Mouse (Mus musculus): ENCODE measurements around the gene Flot1. TPM values are rescaled to one million over a fixed set of nuclear protein-coding genes. Genes with fewer than 3 reads are reported as not detected.

Gene Flot1
- total RNA-seq (2014; rRNA removed), result 90.4 and 103 TPM in 2 replicates
- polyA plus RNA-seq (2015; fragmentation: Nextera tagmentation; extraction: Ambion mirVana), result 104 and 113 TPM in 2 replicates

GRCm38 (mm10) chr17:35822964-35823937, at the start of gene Flot1:
Gene Flot1 (plus strand): TSS chr17:35823230.
- peak within 1 kb of the TSS; percentile 79 for H3K9ac ChIP-seq
- no peaks in the 10 kb centered on the region for H3K9me3 ChIP-seq (ENCODE audit: low read length)
- peak within 1 kb of the TSS; percentile 70 for H3K27ac ChIP-seq (ENCODE audit: low read depth, low read length)
- no peaks in the 10 kb centered on the region for H3K27me3 ChIP-seq (ENCODE audit: insufficient read depth, low read length)
- peak within 1 kb of the TSS; percentile 80 for H3K4me2 ChIP-seq (ENCODE audit: low read depth)
- H3K36me3 ChIP-seq (ENCODE audit: insufficient read depth), result peaks cover 14% of the 10 kb centered on the region
- peak; percentile 25; the same call in 1 of the 2 replicates for TF ChIP-seq CTCF (IDR thresholded peaks at IDR 0.05; ENCODE audit: low read depth)
- ATAC-seq (peak; percentile 89), DNase-seq (peak; percentile 85)
- H3K4me1 ChIP-seq (ENCODE audit: insufficient read depth), result peaks cover 14% of the 10 kb centered on the region
- peak within 1 kb of the TSS; percentile 72 for H3K4me3 ChIP-seq (ENCODE audit: low read depth, low read length)
- 4% methylated on average over 40 of the region's 47 CpGs for WGBS

GRCm38 (mm10) chr17:35776811-35777609, 46.0 kb upstream of the Flot1 start:
- H3K9me3 ChIP-seq (ENCODE audit: low read length), result no peaks in the 10 kb centered on the region
- H3K36me3 ChIP-seq (ENCODE audit: insufficient read depth), result no peaks in the 10 kb centered on the region
- no peak overlapping the region for H3K4me3 ChIP-seq (ENCODE audit: low read depth, low read length)
- no peak overlapping the region for H3K9ac ChIP-seq
- ATAC-seq, result peak; percentile 69
- peak; percentile 9; the same call in 1 of the 2 replicates for TF ChIP-seq CTCF (IDR thresholded peaks at IDR 0.05; ENCODE audit: low read depth)
- H3K4me2 ChIP-seq (ENCODE audit: low read depth), result peak overlapping the region; percentile 19; the same call in 1 of the 2 replicates
- H3K4me1 ChIP-seq (ENCODE audit: insufficient read depth), result no peaks in the 10 kb centered on the region
- no peaks in the 10 kb centered on the region for H3K27me3 ChIP-seq (ENCODE audit: insufficient read depth, low read length)
- WGBS, result 36% methylated on average over 13 of the region's 13 CpGs
- peak overlapping the region; percentile 48; the same call in 1 of the 2 replicates for H3K27ac ChIP-seq (ENCODE audit: low read depth, low read length)
- DNase-seq, result peak; percentile 77

GRCm38 (mm10) chr17:35778965-35779364, 44.1 kb upstream of the Flot1 start:
- no peak for ATAC-seq
- H3K36me3 ChIP-seq (ENCODE audit: insufficient read depth), result no peaks in the 10 kb centered on the region
- no peak overlapping the region for H3K4me3 ChIP-seq (ENCODE audit: low read depth, low read length)
- H3K4me2 ChIP-seq (ENCODE audit: low read depth), result no peak overlapping the region
- H3K4me1 ChIP-seq (ENCODE audit: insufficient read depth), result no peaks in the 10 kb centered on the region
- WGBS, result 71% methylated on average over 6 of the region's 6 CpGs
- no peak overlapping the region for H3K9ac ChIP-seq
- H3K9me3 ChIP-seq (ENCODE audit: low read length), result no peaks in the 10 kb centered on the region
- no peak for DNase-seq
- TF ChIP-seq CTCF (IDR thresholded peaks at IDR 0.05; ENCODE audit: low read depth), result no peak
- no peaks in the 10 kb centered on the region for H3K27me3 ChIP-seq (ENCODE audit: insufficient read depth, low read length)
- no peak overlapping the region for H3K27ac ChIP-seq (ENCODE audit: low read depth, low read length)

- Histone ChIP-seq H3K27ac (ENCODE audit: low read depth, low read length) (no peak overlapping the region), H3K9me3 (ENCODE audit: low read length) (no peaks in the 10 kb centered on the region), H3K9ac (no peak overlapping the region), H3K27me3 (ENCODE audit: insufficient read depth, low read length) (no peaks in the 10 kb centered on the region), H3K4me3 (ENCODE audit: low read depth, low read length) (no peak overlapping the region), H3K4me2 (ENCODE audit: low read depth) (no peak overlapping the region), H3K36me3 (ENCODE audit: insufficient read depth) (no peaks in the 10 kb centered on the region), H3K4me1 (ENCODE audit: insufficient read depth) (no peaks in the 10 kb centered on the region)
- no peak for TF ChIP-seq CTCF (IDR thresholded peaks at IDR 0.05; ENCODE audit: low read depth)
- WGBS, result 64% methylated on average over 10 of the region's 10 CpGs
- DNase-seq (no peak), ATAC-seq (no peak)
Observed at GRCm38 (mm10) chr17:35779466-35780205, 43.4 kb upstream of the Flot1 start.

- H3K27me3 ChIP-seq (ENCODE audit: insufficient read depth, low read length), result no peaks in the 10 kb centered on the region
- no peak overlapping the region for H3K27ac ChIP-seq (ENCODE audit: low read depth, low read length)
- no peak for TF ChIP-seq CTCF (IDR thresholded peaks at IDR 0.05; ENCODE audit: low read depth)
- H3K36me3 ChIP-seq (ENCODE audit: insufficient read depth), result no peaks in the 10 kb centered on the region
- H3K9ac ChIP-seq, result no peak overlapping the region
- H3K4me3 ChIP-seq (ENCODE audit: low read depth, low read length), result no peak overlapping the region
- no peaks in the 10 kb centered on the region for H3K9me3 ChIP-seq (ENCODE audit: low read length)
- no peak overlapping the region for H3K4me2 ChIP-seq (ENCODE audit: low read depth)
- H3K4me1 ChIP-seq (ENCODE audit: insufficient read depth), result no peaks in the 10 kb centered on the region
- ATAC-seq, result no peak
- 91% methylated on average over 7 of the region's 7 CpGs for WGBS
- DNase-seq, result no peak
Observed at GRCm38 (mm10) chr17:35780362-35780761, 42.7 kb upstream of the Flot1 start.

GRCm38 (mm10) chr17:35782398-35782797, 40.6 kb upstream of the Flot1 start:
- ATAC-seq, result no peak
- H3K36me3 ChIP-seq (ENCODE audit: insufficient read depth), result no peaks in the 10 kb centered on the region
- no peak overlapping the region for H3K4me3 ChIP-seq (ENCODE audit: low read depth, low read length)
- peak; percentile 6 for DNase-seq
- TF ChIP-seq CTCF (IDR thresholded peaks at IDR 0.05; ENCODE audit: low read depth), result 0 out of 2 replicates have a peak, but pooled peaks have one; percentile 23
- H3K9me3 ChIP-seq (ENCODE audit: low read length), result no peaks in the 10 kb centered on the region
- no peak overlapping the region for H3K9ac ChIP-seq
- no peaks in the 10 kb centered on the region for H3K27me3 ChIP-seq (ENCODE audit: insufficient read depth, low read length)
- WGBS, result 70% methylated on average over 2 of the region's 2 CpGs
- H3K4me2 ChIP-seq (ENCODE audit: low read depth), result no peak overlapping the region
- H3K27ac ChIP-seq (ENCODE audit: low read depth, low read length), result no peak overlapping the region
- no peaks in the 10 kb centered on the region for H3K4me1 ChIP-seq (ENCODE audit: insufficient read depth)

All from forebrain, postnatal 0 days (tissue).